Mouse (Mus musculus) embryo, embryonic 11.5 days (tissue): ENCODE results near the gene Rxra.

Source experiments
- DNase-seq: peaks from one replicate; pipeline ENCODE4 v3.0.0-alpha.2; 2012; ENCODE audit warnings: low read depth, low spot score

Gene Rxra

DNA sequence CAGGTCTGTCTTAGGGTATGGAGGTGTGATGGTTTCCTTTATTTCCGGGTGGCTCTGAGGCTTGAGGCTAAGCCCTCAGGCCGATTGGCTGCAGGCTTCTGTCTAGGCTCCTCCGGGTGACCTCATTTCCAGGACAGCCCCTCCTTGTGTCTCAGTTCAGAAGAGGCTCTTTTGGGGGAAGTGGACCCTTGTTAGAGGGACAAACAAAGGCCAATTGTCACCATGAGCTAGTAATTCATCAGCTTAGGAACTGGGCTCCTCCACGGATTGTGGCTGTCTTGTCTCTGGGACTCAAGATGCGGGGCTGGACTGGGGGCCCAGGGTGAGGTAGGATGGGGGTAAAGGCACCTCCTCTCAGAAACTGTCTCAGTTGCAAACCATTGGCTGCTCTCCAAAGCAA, 5.5 kb upstream of the Rxra start:
- no peak for DNase-seq

DNA sequence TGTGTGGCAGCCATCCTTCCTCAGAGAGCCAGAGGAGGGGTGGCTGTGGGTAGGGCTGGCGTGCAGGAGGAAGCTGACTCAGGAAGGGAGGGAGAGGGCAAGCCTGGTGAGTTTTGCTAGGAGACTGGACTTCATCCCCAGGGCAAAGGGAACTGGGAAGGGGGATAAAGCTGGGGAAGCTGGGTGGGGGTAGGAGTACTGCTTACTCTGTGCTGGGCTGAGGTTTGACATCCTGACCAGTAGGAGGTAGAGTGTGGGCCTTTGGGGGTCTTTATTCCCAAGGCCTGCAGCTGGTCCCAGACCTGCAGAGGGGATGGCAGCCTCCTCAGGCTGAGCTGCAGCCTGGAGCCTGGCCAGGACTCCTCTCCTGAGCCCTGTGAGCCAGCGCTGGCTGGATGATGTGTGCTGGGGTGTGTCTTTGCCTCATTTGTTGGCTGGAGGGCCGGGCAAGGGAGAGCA, 4.6 kb upstream of the Rxra start:
- DNase-seq, result no peak

DNA sequence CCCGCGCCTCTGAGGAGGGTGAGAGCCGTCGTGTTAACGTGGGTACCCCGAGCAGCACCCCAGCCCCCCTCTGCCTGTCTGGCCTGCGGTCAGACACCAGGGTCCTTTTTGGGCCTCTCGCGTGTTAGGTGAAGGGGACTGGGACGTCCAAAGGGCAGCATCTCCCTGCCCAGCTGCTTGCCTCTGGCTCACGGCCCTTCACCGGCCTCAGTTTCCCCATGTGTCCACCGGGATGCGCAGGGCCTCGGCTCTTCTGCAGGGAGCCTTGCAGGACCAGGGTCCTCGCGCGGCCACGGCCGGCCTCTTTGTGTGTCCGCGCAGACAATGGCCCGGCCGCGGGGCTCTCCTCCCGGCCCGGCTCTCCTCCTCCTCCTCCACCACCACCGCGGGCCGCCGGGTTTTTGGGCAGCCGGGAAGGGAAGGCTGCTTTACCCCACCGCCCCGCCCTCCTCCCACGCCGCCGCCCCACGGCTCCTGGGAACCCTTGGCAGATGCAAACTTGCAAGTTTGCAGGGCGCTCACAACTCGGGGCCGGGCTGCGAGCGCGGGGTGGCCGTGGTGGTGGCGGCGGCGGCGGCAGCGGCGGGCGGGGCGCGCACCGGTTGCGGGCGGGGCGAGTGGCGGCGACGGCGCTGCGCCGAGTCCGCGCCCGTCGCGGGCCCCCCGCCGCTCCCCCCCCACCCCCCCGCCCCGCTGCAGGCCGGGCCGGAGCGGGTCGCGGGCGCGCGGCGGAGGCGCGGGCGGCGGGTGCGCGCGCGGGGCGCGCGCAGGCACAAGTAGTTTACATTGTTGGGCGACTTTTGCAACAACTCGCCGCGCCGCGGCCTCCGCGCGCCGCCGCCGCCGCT, 462 bp downstream of the Rxra start:
- peak; percentile 53 for DNase-seq

DNA sequence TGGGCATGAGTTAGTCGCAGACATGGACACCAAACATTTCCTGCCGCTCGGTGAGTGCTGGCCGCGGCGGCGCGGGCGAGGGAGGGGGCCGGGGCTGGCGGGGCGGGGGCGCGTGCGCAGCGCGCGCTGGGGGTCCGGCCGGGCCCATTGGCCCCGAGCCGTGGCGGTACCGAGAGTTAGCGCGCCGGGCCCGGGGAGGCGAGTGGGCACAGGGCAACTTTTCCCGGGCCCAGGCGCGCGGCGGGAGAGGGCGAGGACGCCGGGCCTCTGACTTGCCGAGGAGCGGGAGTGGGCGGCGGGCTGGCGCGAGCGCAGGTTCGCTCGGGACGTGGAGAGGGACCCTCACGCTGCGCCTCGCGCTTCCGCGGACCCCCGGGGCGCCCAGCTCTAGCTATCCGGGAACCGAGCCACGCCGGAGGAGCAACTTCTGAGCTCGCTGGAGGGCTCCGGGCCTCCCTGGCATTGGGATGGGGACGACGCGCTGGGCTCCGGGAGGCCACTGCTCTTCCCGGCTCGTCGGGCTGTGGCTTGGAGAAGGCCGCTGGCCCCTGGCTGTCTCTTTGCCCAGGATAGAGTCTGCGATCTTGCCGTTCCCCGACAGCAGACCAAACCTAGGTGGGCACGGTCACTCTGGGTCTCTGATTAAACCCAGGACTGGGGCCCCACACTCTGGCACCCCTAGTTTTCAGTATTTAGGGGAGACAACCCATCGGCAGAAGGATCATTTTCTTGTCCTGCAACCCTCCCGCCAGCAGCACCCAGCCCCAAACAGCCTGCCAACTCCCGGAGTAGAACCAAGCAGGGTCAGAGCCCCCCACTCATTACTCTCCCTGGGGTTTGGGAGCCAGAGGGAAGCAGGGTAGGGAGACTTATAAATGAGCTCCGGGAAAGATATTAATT, 1.4 kb downstream of the Rxra start:
- DNase-seq, result no peak

DNA sequence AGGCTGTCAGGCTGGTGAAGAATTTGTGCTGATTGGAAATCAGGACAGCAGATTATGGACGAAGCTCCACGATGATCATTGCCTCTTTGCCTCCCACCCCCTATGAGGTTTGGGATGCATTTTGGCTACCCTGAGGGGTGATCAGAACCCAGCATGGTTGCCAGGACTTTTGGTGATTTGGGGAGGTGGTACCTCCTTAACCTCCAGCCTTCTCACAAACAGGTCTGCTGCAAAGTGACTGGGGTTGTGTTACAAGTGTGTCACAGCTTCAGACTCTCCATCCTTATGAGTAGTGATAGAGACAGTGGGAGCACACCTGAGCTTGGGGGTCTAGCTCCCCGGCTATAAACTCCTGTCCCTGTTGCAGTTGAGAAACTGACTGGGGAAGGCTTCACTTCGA, 2.1 kb downstream of the Rxra start:
- no peak for DNase-seq

DNA sequence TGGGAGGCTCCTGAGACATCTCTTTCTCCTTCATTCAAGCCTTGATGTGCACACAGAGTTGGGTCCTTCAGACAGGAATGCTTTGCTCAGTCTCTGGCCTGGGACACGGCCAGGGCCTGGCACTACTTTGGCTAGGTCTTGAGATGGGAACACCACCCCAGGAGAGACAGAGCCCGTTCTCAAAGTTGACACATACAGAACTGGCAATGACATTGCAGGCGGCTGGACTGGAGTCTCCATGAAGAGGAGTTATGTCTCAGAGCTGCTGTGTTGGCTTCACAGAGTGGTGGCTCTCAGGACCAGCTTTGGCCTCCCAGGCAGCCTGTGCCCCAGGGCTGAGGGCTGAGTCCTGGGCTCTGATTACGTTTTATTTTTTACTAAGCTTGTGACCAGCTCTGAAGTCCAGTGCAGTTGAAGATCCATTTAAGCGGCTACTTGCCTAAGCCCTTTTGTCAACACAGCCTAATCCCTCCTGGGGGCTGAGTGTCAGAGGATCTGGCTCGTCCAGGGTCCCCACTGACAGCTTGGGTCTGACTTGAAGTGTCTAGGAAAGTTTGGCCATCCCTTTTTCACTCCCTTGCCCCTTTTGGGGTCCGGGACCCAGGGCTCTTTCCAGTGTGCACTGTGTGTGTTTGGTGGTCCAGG, 2.7 kb downstream of the Rxra start:
- no peak for DNase-seq

DNA sequence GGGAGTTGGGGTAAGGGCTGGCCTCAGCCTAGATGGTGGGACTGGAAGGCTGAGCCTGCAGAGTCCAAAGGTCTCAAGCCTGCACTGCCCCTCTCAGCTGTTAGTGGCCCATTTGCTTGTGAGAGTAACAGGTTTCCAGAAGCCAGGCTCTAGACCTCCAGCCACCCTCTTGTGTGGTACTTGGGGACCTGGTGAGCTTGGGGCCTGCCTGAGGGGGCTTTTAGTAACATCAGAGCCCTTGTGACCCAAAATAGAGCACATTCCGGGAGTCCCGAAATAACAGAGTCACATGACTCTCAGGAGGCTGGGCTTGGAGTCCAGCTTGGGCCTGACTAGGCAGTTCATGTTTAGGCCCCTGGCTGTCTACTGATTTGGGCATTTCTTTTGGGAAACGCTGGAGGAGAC, 3.4 kb downstream of the Rxra start:
- no peak for DNase-seq

DNA sequence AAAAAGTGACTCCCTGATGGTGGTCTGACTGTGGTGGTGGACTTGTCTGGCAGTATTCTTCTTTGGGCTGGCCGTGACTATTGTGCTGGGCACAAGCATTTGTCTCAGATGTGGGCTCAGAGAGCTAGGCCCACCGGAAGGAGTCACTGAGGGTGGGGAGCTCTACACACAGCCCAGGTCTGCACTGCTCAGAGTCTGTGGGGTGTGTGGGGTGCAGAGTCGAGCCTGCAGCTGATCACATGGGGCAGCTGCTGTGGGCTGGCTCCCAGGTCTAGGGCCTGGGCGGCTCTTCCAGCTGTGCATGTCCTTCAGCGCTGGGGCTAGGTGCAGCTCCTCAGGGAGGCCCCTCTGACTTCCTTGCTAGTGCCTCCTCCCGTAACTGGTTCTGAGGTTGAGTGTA, 3.8 kb downstream of the Rxra start:
- DNase-seq, result no peak

DNA sequence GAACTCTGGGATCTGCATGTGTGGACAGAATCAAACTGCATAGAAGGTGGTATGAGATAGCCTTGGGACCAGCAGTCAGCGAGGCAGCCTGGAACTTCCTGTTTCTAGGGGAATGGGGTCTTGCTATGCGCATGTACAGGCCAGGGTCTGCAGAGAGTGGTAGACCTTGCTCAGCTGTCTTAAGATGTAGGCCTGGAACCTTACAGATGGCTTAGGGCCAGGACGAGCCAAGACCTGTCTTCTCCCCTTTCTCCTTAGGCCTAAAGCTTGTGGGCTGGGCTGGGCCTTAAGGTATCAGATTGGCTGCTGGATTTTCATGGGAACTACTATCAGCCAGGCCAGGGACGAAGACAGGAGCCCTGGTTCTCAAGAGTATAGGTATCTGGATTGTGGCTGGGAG, 4.4 kb downstream of the Rxra start:
- DNase-seq, result no peak

DNA sequence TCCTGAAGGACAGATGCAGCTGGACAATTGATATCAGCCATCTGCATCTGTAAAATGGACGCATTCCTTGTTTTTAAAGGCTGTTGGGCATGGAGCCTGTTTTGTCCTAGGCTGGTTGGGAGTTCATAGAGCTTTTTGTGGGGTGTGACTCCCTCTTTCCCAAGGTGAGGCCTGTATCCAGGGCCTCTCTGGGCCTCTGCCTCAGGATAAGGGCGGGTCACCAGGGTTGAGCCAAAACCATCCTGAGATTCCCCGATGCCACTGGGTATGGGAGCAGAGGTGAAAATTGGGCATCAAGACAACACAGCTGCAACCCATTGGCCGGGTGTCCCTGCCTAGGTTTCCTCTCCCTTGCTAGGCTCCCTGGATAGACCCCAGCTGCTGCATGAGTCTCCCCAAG, 5.2 kb downstream of the Rxra start:
- DNase-seq, result no peak

DNA sequence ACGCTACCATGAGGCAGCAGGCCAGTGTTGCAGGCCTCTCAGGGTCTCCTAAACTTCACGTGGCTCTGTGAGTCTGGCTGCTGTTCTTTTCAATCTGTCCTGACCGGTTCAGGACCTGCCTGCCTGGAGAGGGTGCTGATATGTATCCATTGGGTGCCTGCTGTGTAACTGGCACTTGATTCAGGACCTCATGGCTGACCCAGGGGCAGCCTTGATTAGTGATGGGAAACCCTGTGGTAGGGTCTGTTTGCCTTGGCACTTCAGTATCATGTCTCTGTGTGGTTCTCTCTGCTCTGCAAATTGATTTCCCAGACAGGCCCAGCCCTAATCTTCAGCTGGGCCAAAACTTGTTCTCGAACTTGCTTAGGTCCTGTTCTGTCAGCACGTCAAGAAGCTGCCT, 5.9 kb downstream of the Rxra start:
- no peak for DNase-seq

DNA sequence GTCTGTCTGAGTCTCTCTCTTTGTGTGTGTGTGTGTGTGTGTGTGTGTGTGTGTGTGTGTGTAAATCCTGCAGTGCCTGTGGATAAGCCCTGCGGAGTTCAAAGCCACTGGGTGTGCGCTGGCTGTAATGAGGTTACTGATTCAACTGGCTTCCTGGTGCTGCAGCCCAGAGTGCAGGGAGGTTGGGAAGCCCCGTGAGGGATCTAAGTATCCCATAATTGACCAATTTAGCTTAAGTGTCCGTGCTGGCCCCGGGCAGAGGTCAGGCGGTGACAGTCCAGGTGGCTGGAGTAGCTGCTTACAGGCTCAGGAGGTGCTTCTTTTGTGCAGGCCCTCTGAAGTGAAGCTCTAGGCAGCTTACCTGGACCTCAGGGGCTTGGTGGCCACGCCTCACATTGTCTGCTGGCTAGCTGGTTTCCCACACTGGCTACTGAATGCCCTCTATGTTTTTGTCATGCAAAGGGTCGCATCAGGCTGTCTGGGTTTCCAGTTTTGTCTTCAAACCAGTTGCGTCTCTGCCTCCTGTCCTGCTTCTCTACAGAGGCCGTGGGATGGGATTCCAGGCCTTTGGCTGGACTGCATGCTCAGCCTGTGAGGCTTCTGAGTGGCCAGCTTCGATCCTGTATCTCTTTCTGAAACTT, 7.9 kb downstream of the Rxra start:
- DNase-seq, result no peak

DNA sequence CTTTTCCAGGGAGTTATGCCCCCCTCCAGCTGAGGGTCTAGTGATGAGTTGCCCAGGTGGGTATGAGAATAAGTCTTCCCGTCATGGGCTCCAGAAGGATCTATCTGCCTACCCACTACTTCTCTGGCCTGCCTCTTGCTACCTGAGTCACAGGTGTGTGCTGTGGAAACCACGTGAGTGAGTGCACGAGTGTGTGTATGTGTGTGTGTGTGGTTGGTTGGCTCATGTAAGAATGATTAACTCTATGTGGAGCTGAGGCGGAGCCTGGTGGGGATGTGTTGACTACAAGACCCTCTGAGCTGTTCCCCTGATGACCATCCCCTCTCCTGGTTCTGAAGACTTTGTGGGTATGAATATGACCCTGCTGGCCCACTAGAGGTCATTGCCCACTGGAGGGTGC, 9.7 kb downstream of the Rxra start:
- DNase-seq, result no peak

DNA sequence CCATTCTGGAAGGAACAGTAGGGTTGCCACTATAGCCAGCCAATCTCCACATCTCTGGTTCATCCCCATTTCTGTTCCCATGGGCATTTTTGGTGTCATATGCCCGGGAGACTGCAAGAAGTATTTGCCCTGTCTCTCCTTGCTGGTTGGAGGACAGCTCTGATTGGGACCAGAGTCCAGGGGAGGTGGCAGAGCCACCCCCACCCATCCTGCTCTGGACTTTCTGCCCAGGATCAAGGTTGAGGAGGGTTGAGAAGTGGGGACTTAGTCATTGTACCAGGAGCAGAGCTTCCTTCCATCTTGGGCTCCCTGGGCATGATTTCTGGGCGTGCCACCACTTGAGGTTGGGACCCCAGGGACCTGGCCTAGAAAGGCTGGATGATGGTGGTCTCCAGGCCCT, 10.1 kb downstream of the Rxra start:
- DNase-seq, result no peak

DNA sequence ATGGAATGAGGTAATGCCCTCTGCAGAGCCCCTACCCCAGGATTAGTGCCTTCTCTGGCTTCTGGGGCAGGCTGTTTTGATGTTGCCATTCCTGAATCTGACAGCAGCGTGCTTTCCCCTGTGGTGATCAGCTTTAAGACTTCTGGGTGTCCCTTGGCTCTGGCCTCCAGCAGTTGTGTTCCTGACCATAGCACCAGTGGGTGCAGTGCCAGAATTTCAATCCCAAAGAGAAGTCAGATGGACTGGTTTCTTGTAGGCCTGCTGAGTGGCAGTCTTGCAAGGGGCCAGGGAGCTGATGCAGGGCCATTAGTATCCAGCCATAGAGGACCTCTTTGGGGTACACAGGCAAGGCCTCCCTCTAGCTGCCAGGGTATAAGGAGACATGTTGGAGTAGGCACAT, 10.8 kb downstream of the Rxra start:
- no peak for DNase-seq

DNA sequence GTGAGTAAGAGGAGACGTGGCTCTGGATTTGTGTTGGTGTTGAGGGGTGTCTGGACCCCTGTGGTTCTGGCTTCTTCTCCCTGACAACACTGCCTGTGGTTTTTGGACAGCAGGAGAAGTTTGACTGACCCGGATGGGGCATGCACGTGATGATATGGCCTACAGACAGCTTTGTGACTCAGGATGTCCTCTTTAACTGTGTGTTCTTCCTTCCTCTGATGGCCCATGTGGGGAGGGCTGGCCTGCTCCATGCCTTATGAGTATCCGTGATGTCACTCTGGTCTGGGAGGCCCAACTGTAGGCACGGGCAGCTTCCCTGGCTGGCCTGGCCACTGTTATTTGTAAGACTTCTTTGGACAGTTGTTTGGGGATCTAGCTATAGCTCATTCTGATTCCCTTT, 11.7 kb downstream of the Rxra start:
- DNase-seq, result no peak

DNA sequence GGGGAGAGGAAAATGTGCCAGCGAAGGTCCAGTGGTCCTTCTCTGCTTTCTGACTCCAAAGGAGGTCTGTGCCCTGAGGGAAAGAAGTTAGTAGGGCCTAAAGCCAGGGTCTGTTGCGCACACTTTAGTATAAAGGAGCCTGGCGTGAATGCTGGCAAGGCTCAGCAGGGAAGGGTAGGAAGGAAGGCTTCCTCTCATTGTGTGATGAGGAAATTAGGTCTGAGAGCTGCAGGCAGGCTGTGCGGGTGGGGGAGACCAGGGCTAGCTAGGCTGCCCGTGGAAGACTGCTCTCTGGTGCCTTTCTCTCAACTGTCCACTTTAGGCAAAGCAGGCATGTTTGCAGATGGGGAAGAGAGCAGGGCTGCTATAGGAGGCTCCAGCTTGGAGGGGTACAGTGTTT, 14.5 kb downstream of the Rxra start:
- DNase-seq, result no peak

DNA sequence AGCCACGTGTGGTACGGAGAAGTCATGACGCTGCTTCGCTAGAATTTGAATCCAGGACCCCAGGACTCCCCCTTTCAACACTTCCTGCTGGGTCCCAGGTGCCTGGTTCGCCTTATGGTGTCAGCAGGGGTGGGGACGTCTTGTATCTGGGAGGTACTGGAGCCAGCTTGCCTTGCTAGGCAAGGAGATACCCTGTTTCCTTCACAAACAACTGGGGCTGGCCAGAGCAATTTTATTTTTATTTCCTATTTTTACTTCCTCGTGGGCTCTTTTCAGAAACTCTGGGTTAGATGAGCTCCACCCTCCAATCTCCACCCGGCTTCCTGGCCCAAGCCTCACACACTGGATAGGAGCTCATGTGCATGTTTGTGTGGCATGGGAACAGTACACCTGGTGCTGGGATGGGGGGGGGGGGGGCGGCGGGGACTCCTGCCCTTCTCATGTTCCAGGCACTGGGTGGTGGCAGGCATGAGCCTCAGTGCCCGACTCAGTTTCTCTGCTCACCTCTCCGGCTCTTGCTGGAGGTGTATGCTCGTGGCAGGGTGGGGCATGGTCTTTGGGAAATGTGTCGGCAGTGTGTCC, 15.0 kb downstream of the Rxra start:
- no peak for DNase-seq

DNA sequence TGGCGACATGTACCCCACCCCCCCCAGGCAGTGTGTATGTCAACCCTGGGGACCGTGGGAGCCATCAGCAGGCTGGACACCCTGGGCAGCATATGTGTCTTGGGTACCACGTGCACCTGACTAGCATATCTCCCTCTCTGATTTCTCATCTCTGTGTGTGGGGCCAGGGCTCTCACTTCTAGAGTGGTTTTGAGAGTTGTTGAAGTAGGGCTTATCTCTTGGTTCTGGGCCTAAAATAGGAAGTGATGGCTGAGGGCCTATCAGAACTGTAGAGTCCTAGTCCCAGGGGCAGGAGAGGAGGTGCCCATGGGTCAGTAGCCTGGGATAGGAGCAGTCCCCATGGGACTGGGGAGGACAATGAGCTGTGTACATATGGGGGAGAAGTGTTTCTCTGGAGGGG, 16.4 kb downstream of the Rxra start:
- no peak for DNase-seq

DNA sequence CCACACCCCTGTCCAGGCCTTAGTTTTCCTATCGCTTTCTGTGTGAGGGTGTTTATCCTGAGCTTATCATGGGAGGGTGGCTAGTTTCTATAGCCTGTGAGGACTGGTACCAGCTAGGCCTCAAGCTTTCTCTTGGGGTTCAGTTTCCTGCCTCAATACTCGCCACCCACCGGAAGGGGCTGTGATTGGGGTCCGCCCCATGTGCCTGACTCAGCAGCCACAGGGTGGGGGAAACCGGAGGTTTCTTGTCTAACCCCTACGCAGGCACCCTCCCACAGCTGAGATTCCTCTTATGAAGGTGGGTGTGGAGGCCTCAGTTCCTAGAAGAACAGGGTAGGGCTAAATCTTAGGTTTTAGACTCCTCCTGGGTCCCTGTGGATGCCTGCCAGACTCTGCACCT, 17.4 kb downstream of the Rxra start:
- no peak for DNase-seq

DNA sequence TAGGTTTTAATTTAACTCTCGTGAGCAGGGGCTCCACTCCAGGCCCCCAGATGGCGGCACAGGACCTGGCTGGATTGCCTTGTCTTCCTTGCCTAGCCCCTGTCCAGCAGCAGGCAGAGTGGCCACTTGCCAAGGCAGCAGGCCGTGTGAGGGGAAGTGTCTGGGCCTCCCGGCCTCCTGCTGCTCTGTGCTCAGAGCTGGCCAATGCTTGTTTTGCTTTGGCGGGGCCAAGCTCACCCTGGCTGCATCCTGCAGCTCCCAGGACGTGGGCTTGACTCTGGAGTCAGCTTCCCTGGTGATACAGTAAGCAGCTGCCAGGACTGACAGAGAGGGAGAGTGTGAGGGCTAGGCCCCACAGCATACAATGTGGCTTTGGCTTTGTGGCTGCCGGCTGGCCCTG, 23.3 kb downstream of the Rxra start:
- no peak for DNase-seq

DNA sequence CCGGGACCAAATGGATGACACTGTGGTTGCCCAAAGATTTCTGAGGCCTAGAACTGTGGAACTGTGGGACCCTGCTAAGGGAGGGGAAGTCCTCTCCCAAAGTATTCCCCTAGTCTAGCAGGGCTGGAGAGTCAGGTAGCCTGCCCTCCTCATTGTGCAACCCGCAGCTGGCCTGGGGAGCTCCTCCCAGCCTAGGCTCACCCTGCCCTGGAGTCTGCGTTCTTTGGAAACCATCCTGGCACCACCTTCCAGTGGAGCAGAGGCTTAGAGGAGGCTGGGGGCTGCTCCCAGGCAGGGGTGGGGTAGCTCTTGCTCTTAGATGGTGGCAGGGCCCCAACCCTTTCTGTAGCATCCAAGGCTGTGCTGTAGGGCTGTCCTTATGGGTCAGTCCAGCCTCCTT, 26.0 kb downstream of the Rxra start:
- DNase-seq, result no peak
